Mouse (Mus musculus): ENCODE data around the gene 9530077C05Rik.
"Not testable (repeated sequence)": the region's sequence is repeated elsewhere in the genome, so short reads cannot be mapped to it uniquely, and the experiment has no call there.

Gene 9530077C05Rik

GRCm38 (mm10) chr9:22411002-22411857 is at the start of gene 9530077C05Rik:
Gene 9530077C05Rik (plus strand): TSS chr9:22411513.
- peak; percentile 89 to 95 for DNase-seq (ENCODE audit: low spot score in 2 of 2)

DNA sequence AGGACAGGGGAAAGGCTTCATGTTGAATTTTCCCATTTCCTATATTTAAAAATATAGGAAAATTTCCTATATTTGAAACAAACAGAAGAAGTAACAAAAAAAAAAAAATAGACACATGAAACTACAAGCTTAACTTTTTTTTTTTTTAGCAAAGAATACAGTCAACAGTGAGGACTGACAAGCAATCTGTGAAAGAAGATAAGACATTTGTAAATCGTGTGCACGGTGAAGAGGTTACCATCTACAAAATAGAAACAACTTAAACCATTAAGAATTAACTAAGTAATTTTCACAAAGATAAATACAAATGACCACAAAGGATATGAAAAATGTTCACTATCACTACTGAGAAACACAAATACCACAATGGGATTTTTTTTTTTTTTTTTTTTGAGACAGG is 45.1 kb upstream of the 9530077C05Rik start:
- no peak for DNase-seq (ENCODE audit: low spot score in 2 of 2)

- DNase-seq (ENCODE audit: low spot score in 2 of 2), result no peak
Measured at GRCm38 (mm10) chr9:22366621-22367020, 44.7 kb upstream of the 9530077C05Rik start.

- no peak for DNase-seq (ENCODE audit: low spot score in 2 of 2)
Measured at GRCm38 (mm10) chr9:22368030-22368429, 43.3 kb upstream of the 9530077C05Rik start.

- no peak for DNase-seq (ENCODE audit: low spot score in 2 of 2)
Measured at GRCm38 (mm10) chr9:22372760-22373159, 38.6 kb upstream of the 9530077C05Rik start.

DNA sequence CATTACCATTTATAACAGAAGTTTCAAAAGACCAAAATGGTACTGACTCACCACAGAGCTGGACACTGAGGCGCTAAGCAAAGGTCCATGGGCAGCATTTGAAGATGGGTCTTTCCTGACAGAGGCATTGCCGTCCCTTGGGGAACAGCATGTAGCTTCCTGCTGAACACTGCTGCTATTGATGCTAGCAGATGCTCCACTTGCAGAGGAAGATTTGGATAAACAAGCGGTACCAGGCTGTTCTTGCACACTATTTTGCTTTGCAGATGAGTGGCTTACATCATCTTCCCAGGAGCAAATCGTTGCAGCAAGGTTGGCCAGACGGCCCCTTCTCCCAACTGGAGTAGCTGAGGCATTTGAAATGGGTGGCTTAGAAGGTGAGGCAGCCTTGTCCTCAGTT is 35.2 kb upstream of the 9530077C05Rik start:
- DNase-seq (ENCODE audit: low spot score in 2 of 2), result no peak

DNA sequence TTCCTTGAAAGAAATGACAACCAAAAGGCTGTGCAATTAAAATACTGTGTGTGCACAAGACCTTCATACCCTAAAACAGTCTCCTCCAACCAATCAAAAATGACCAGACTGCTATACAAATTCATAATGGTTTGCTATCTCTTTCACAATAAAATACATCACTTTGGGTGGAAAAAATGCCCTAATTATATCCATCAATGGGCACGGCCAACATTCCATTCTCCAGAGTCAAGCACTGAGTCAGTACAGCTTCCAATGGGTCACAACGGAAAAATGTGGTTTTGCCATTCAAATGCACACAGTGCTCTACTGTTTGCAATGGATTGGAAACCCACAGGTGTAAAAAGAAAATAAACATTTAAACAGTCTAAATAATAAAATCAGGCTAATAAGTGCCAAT is 25.4 kb upstream of the 9530077C05Rik start:
- DNase-seq (ENCODE audit: low spot score in 2 of 2), result no peak

DNA sequence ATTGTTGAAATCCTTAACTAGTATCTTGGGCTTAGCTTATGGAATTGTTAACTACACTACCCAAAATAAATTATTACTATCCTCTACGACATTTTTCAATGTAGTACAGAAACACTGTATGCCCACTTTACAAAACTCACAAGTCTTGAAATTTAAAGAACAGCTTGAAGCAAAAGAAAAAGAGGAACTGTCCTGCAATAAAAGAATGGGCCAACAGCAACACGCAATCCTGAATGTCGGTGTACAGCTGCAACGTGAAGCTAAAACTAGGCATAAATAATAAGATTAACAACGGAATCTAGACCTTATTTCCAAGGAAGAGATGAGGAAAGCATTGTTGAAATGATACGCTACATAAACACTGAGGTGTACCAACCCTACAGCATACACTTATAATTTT is 23.4 kb upstream of the 9530077C05Rik start:
- DNase-seq (ENCODE audit: low spot score in 2 of 2), result no peak

DNA sequence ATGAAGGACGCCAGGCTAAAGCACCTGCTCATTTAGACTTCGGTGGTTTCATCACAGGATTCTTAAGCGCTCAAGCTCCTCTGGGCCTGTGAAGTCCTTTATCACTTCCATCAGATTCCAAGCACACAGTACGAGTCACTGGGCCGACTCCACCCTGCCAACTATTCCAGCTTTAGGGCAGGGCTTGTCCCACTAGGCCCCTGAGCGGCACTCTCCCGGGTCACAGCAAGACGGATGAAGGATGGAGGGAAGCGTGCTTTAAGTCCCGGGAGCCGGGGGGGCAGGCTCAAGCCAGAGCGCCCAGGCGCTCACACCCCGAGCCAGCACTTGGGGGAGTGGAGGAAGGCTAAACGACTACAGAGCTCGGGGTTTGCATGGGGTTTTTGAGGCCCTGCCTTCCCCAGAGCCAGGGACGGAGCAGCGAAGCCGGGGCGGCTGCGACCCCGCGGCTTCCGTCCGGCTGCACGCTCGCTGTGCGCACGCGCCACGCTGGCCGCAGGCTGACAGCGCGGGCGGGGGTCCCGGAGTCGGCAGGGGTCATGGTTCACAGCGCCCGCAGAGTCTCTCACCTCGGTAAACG is 22.8 kb upstream of the 9530077C05Rik start:
- DNase-seq (ENCODE audit: low spot score in 2 of 2), result peak; percentile 34 to 60

DNA sequence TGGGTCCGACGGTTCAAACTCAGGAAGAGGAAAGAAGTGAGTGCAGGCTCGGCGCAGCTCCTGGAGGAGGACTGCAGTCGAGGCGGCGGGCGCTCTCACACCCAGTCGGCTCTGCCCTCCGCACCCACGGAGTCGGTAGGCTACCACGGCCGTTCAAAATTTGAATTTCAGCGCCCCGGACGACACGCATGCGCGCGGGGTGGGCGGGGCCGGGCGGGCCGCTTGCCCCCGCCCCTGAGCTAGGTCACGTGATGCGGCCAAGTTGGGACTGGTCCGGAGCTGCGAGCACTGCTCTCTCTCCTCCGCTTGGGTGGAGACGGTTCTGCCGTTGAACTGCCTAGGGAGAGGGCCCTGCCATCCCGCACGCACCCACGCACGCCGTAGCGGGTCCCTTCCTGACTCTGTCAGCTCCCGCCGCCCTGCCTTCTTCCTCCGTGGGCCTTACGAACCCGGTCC is 22.3 kb upstream of the 9530077C05Rik start, which contains the start of gene Anln:
Anln (minus strand) TSS at position 168 of the 456 bp plus-strand sequence.
- DNase-seq (ENCODE audit: low spot score in 2 of 2), result peak; percentile 91 to 97

DNA sequence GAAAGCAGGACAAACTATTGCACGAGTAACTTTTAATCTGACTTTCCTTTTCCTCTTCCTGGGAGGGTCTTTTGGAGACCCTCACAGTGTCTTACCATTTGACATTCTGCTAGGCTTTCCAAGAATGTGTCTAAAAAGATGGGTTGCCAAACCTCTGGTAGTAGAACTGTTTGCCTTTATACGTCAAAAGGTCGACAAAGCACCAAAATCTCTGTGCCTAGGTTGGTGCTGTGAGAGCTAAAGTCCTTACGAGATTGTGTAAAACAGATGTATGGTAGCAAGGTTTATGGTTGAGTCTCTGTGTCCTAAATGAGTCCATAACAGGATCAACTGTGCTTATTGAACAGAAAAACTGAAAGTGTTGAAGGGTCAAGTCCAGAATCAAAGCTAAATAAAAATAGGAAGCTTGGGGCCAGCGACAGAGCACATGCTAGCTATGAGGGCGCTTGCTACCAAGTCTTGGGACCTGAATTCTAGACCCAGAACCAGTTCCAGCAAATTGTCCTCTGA is 21.5 kb upstream of the 9530077C05Rik start:
- no peak for DNase-seq (ENCODE audit: low spot score in 2 of 2)

- no peak for DNase-seq (ENCODE audit: low spot score in 2 of 2)
Measured at GRCm38 (mm10) chr9:22390390-22390789, 20.9 kb upstream of the 9530077C05Rik start.

- no peak for DNase-seq (ENCODE audit: low spot score in 2 of 2)
Measured at GRCm38 (mm10) chr9:22394725-22395124, 16.6 kb upstream of the 9530077C05Rik start.

- DNase-seq (ENCODE audit: low spot score in 2 of 2), result no peak
Measured at GRCm38 (mm10) chr9:22399021-22399420, 12.3 kb upstream of the 9530077C05Rik start.

GRCm38 (mm10) chr9:22402001-22402400 is 9.3 kb upstream of the 9530077C05Rik start:
- no peak for DNase-seq (ENCODE audit: low spot score in 2 of 2)

- no peak for DNase-seq (ENCODE audit: low spot score in 2 of 2)
Measured at GRCm38 (mm10) chr9:22402976-22403375, 8.3 kb upstream of the 9530077C05Rik start.

GRCm38 (mm10) chr9:22403501-22403900 is 7.8 kb upstream of the 9530077C05Rik start:
- not testable (repeated sequence) for DNase-seq (ENCODE audit: low spot score in 2 of 2)

DNA sequence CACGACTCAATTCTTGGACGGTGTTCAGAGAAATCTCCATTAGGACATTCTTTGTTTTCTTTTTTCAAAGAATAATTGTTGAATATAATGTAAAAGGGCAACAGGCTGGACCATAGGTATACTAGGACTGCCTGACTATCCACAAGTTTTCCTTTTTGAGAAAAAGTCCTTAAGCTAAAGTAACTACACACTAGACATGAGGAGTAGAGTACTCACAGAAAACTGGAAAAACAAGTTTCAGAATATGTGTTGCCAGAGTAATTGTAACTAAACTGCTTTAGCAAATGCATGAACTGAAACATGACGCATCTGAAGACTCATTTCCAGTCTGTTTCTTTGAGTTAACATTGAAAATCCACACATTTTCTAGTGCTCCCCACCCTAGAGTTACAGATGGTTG is 5.9 kb upstream of the 9530077C05Rik start:
- DNase-seq (ENCODE audit: low spot score in 2 of 2), result no peak

DNA sequence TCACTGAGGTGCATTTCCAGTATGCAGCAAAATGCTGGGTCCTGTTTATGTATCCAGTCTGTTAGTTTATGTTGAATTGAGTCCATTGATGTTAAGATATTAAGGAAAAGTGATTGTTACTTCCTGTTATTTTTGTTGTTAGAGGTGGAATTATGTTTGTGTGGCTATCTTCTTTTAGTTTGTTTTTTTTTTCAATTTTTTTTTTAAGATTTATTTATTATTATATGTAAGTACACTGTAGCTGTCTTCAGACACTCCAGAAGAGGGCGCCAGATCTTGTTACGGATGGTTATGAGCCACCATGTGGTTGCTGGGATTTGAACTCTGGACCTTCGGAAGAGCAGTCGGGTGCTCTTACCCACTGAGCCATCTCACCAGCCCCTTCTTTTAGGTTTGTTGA is 3.7 kb upstream of the 9530077C05Rik start:
- not testable (repeated sequence) for DNase-seq (ENCODE audit: low spot score in 2 of 2)

DNA sequence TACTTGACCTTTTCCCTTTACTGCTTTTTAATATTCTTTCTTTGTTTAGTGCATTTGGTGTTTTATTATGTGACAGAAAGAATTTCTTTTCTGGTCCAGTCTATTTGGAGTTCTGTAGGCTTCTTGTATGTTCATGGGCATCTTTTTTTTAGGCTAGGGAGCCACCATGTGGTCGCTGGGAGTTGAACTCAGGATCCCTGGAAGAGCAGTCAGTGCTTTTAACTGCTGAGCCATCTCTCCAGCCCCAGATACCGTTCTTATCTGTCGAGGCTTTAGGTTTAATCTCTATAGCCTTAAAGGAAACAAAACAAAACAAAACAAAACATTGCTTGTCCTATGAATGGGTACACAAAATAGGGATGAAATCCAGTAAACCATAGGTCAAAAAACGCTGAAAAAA is 3.0 kb upstream of the 9530077C05Rik start:
- not testable (repeated sequence) for DNase-seq (ENCODE audit: low spot score in 2 of 2)

GRCm38 (mm10) chr9:22409501-22409900 is 1.8 kb upstream of the 9530077C05Rik start:
- DNase-seq (ENCODE audit: low spot score in 2 of 2), result no peak

- DNase-seq (ENCODE audit: low spot score in 2 of 2), result no peak
Measured at GRCm38 (mm10) chr9:22416187-22416586, 4.9 kb downstream of the 9530077C05Rik start.

DNA sequence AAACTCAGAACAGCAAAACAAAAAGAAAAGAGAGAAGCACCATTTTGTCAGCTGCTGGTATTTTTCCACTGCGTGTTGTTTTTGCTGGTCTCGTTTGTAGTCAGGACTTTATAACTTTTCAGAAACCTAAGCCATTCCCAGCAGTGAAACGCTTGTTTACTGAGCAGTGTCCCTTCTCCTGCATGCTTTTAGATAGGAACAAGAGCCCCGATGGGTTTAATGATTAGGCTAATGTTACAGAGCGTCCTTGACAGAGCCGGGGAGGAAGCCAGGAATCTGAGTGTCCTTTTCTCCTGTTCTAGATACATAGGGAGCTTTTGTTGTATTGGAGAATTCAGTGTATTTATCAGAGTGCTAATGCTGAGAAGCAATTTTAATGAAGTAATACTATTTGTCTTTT is 6.2 kb downstream of the 9530077C05Rik start:
- DNase-seq (ENCODE audit: low spot score in 2 of 2), result no peak

All from urinary bladder, postnatal 4 days (tissue).